Mouse (Mus musculus) adrenal gland, adult 2 months (tissue): ENCODE measurements around the gene Lrrc2. TPM values are rescaled to one million over a fixed set of nuclear protein-coding genes. Genes with fewer than 3 reads are reported as not detected.
A peak's percentile ranks its signal among the peaks of the same experiment; 100 is the strongest.

Source experiments
- DNase-seq: peaks from one replicate; pipeline ENCODE4 v3.0.0; 2021
- polyA plus RNA-seq: library from polyadenylated mRNA; depleted of rRNA; stranded (reverse); fragments of >200 nt; gene quantifications from 2 replicates; pipeline ENCODE4 v1.2.3, GENCODE M21; 2012
- total RNA-seq, 2 experiments: library from RNA; stranded (reverse); gene quantifications; 2 replicates each; pipeline ENCODE4 v1.2.3; 2021

Lrrc2 gene
- total and polyA plus RNA-seq, 3 experiments = 0.34 to 18.5 (median 8.0) TPM

DNA sequence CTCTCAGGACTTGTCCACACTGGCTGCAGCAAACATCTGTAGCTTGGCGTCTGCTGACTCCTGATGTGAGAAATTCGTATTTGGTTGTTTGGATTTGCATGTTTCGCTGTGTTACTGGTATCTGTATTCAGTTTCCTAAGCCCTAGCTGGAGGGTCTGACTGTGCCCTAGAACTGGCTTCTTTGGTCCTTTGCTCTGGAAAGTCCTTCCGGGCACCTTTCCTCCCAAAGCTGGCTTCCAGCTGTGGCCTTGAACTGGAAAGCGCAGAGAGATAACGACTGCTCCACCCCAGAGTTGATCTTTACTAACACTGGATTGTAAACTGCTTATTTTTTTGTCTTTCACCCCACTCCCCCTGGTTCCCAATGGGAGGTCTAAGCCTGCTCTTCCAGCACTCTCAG is 3.4 kb upstream of the Lrrc2 start:
- no peak for DNase-seq

DNA sequence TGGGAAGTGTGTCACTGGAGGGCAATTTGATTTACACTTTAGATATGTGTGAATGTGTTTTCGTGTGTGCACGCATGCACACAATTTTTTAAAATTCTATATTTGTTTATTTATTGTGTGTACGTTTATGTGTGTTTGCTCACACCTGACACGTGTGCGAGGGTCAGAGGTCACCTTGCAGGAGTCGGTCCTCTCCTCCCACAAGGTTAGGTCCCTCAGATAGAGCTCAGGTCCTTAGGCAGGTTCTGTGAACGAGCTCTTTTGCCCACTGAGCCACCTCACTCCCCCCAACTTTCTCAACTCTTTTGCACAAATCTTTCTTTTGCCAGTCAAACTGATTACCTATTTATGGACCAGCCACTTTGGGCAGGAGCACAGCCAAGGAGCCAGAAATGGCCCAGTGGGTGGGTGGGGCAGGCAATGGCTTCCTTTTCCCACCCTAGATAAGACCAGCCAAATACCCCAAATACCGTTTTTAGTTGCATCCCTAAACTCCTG is 2.5 kb upstream of the Lrrc2 start:
- no peak for DNase-seq

- no peak for DNase-seq
Observed at GRCm38 (mm10) chr9:110950109-110950508, 1.2 kb upstream of the Lrrc2 start.

- no peak for DNase-seq
Observed at GRCm38 (mm10) chr9:110951866-110952265, 521 bp downstream of the Lrrc2 start.

DNA sequence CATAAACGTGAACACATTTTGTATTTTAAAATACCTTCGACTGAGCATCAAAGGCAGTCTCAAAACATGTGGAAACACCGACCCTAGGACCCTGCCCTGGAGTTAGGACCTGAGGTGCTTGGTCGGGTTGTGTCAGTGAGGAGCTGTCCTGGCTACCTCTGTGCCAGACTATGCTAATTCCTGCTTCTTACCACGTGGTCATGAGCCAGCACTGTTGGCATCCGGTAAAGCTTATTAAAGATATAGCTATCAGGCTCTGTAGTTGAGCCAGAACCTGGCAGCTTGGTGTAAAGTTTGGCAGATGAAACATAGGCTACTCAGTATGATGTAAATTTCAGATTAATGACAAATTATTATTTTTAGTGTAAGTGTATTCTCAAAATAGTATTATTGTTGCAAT is 1.1 kb downstream of the Lrrc2 start:
- no peak for DNase-seq

DNA sequence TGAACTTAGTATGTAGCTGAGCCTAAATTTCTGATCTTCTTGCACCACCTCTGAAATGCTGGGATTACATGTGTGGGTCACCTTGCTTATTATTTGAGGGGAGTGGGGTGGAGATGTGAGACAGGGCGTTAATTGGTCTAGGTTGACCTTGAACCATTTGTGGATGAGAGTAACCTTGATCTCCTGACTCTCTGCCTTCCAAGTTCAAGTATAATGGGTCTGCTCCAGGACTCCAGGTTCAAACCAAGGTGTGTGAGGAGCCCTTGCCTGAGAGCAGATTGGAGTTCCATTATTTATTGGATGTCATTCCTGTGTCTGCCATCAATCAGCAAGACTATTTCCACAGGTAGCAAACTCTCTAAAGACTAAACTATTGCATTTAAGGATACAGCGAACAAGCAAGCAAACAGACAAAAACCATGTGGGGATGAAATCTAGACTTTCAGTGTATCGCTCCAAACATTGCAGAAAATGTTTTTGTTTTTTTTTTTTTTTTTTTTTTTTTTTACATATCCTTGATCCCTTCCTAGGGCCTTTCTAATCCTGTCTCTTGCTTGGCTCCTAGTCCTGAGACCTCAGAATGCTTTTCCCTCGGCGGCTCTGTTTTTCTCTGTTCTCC is 1.7 kb downstream of the Lrrc2 start:
- DNase-seq = no peak

DNA sequence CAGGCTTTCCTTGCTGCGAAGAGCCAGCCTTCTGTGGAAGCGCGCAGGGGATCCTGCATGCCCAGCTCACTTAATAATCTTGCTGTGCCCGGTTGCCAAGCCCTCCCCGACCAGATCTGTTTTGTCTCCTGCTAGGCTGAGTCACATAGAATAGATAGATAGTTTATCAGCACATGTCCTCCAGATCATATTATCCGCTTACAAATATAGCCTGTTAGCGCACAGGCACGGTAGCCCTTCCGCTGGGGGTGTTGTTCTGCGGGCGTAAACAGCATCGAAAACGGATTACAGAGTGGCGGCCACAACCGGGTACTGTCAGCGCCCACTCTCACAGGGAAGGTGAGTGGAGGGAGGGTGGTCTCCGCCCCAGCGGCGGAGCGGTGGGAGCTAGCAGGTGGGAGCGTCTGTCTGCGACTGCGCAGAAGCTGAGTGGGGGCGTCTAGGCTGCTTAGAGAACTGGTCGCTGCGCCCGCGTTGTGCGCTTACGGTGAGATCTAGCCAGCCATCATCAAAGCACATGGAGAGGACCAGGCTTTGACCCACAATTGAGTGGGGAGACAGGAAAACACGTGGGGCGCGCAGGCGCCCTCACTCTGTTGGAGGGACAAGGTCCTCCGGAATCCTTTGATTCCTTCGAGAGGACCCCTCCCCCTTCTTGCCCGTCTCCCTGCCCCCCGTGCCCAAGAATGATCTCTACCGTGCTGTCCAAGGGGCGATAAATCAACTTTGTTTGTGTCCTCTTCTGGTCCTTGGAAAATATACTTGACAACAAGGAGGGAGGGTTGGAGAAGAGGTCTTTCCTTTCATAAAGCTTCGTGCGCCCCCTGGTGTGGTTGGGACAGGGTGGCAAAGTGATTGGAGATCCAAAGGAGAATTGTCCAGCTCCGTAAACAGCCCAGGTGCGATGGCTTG is 2.5 kb downstream of the Lrrc2 start:
- peak; percentile 84 for DNase-seq

DNA sequence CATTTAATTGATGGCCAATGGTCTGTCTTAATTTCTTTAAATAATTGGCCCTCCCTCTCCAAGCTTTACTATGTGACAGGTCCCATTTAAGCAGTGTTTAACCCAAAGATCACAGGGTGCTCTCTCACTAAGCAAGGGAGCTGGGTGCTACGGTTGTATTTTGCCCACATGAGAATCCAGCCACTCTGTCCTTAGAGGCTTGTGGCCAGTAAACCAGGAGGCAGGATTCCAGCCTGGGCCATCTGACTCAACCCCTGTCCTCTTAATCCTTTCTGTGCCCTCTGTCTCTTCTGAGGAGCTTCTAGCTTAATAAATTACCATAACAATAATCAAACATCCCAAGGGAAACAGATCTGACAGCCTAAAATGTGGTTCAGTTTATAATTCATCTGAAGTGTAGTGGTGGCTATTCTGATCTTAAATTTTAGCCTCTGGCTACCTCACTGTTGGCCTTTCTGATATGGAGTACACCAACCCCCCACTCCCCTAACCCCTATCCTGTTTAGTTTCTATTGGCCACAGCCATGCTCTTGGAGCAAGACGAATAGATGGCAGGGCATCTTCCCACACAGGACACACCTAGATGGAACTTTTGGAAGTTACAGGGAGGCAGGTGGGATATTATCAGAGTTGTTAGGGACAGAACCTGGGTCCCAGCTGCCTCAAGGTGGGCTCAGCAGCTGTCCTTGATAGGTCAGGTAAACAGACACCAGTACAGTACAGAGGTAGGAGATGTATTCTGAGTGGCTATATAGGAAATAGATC is 3.5 kb downstream of the Lrrc2 start:
- DNase-seq = no peak

DNA sequence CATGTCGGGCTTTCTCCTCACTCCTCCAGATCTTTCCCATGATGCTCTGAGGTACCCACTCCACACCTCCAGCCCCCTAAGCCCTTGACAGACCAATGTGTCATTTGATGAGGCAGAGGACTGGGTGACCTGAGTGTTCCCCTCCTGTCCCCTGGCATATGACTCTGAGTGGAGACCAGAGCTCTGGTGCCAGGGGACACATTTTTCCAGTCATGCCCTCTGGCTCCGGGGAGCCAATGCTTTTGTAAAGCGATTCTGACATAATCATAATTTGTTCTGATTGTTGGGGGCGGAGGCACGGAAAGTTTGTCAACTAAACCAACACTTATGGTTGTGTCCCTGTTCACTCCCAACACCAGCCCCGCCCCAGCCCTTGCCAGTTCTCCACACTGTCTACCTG is 4.6 kb downstream of the Lrrc2 start:
- DNase-seq = no peak

DNA sequence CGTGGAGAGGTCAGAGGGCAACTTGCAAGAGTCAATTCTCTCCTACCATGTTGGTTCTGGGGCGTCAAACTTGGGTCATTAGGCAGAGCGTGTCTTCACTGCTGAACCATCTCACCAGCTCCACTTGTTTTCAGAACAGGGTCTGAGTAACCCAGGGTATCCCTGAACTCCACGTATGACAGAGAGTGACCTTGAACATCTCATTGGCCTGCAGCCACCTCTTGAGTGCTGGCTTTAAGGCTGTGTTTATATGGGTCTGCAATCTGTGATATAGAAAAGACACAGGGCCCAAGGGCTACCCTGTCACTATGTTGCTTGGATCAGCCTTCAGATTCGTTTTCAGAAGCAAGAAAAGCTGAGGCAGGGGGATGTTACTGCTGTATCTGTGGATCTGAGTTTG is 8.3 kb downstream of the Lrrc2 start:
- DNase-seq = peak; percentile 51

- peak; percentile 82 for DNase-seq
Observed at GRCm38 (mm10) chr9:110960230-110961149, 9.1 kb downstream of the Lrrc2 start.

- no peak for DNase-seq
Observed at GRCm38 (mm10) chr9:110961386-110961785, 10.0 kb downstream of the Lrrc2 start.

DNA sequence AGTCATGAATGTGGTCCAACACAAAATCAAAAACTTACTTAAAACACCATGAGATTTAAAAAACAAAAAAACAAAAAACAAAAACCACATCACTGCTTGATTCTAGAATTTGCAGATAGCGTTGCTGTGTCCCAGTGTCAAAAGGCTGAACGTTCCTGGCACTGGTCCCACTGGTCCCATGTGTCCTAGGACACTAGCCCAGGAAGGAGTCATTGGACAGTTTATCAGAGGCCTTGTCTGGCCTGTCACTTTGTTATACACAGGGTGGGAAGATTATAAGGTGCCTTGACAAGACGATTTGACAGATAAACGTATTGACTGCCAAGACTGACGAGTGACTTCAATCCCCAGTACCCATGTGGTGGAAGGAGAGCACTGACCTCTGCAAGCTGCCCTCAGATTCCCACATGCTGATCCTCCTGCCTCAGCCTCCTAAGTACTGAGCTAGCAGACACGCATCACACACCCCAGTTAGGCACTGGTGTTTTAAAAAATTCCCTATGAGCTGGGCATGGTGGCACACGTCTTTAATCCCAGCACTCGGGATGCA is 12.3 kb downstream of the Lrrc2 start:
- peak; percentile 47 for DNase-seq

- DNase-seq = no peak
Observed at GRCm38 (mm10) chr9:110965062-110965909, 13.9 kb downstream of the Lrrc2 start.

GRCm38 (mm10) chr9:110965910-110966231 is 14.5 kb downstream of the Lrrc2 start:
- no peak for DNase-seq

GRCm38 (mm10) chr9:110979411-110979810 is 28.1 kb downstream of the Lrrc2 start:
- no peak for DNase-seq

DNA sequence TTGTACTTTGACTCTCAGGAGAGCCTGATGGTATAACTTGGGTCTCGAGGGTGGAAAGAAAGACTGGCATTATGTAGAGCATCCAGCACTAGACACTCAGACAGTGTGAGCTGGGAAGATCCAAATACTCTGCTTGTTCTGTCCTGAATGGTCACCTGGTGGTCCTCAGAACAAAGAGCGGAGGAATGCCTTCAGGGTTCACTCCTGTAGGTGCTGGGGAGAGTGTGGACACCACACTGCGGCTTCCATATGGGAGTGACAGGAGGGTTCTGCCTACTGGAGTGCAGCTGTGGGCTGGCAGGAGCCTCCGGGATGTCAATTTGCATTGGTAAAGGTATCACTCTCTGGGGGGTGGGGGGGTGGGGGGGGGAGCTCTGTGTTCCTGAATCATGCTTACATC is 31.0 kb downstream of the Lrrc2 start:
- DNase-seq = no peak

DNA sequence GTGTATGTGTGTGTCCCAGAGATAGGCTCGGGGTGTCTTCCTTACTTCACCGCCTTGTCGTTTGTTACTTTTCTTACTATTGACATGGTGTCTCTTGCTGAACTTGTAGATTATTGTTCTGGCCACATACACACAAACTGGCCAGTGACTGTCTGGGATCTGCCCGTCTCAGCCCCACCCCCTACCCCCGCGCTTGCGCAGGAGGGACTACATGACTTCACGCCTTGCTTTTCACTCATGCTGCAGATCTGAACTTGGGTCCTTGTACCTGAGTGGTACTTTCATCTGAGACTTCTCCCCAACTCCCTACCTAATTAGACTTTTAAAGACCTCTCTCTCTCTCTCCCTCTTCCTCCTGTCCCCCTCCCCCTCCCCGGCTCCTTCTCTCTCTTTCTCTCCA is 32.8 kb downstream of the Lrrc2 start:
- DNase-seq = no peak

DNA sequence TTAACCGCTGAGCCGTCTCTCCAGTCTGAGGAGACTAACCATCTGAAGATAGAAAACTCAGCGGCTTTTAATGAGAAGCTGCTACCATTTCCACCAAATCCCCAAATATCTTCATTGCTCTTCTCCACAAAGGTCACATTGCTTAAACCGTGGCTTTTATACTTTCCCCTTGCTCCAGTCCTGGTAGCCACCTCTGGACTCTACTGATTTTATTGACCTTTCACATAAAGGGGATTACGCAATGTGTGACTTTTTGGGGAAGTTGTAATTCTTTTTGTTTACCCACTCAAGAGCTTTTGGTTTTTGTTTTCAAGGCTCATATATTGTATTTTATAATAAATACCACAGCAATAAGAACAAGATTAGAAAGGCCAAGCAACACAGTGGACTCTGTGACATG is 34.2 kb downstream of the Lrrc2 start:
- no peak for DNase-seq

- DNase-seq = no peak
Observed at GRCm38 (mm10) chr9:110985951-110986350, 34.6 kb downstream of the Lrrc2 start.
